Mouse (Mus musculus) limb, embryonic 13.5 days (tissue): ENCODE measurements around the gene Klra7. TPM values are rescaled to one million over a fixed set of nuclear protein-coding genes. Genes with fewer than 3 reads are reported as not detected.
"Not testable (repeated sequence)": the region's sequence is repeated elsewhere in the genome, so short reads cannot be mapped to it uniquely, and the experiment has no call there.

Experiments
- ATAC-seq: fragments of 200-750 bp; cut with Nextera tagmentation; 2 replicates; pipeline ENCODE4 v1.8.0; 2017; ENCODE audit warnings: low read depth, moderate number of reproducible peaks, moderate TSS enrichment; ENCODE audit not compliant: low FRiP score
- H3K27ac ChIP-seq: fragments of 300-500 bp; sonication (generic); 2 replicates; pipeline ENCODE4 v1.5.1; 2015; ENCODE audit warnings: inconsistent platforms, mild to moderate bottlenecking, moderate library complexity
- H3K27me3 ChIP-seq: fragments of 300-500 bp; sonication (generic); 2 replicates; pipeline ENCODE4 v1.6.1; 2015; ENCODE audit warnings: mild to moderate bottlenecking, inconsistent platforms
- H3K36me3 ChIP-seq: fragments of 300-500 bp; sonication (generic); 2 replicates; pipeline ENCODE4 v1.6.1; 2015; ENCODE audit warnings: inconsistent platforms, mild to moderate bottlenecking, moderate library complexity
- H3K4me1 ChIP-seq: fragments of 300-500 bp; sonication (generic); 2 replicates; pipeline ENCODE4 v1.6.1; 2015; ENCODE audit warnings: inconsistent platforms
- H3K4me2 ChIP-seq: fragments of 300-500 bp; sonication (generic); replicated peaks from 2 replicates; pipeline ENCODE4 v1.6.1; 2015; ENCODE audit warnings: inconsistent platforms, mild to moderate bottlenecking, moderate library complexity
- H3K4me3 ChIP-seq: fragments of 300-500 bp; sonication (generic); 2 replicates; pipeline ENCODE4 v1.5.1; 2015; ENCODE audit warnings: moderate library complexity, mild to moderate bottlenecking, inconsistent platforms
- H3K9ac ChIP-seq: fragments of 300-500 bp; sonication (generic); 2 replicates; pipeline ENCODE4 v1.6.1; 2015; ENCODE audit warnings: mild to moderate bottlenecking, inconsistent platforms
- H3K9me3 ChIP-seq: fragments of 300-500 bp; sonication (generic); 2 replicates; pipeline ENCODE4 v1.6.1; 2016; ENCODE audit warnings: inconsistent platforms
- WGBS: fragments of 180-500 bp; shearing (Covaris S2); methylation state at CpG from one replicate; pipeline ENCODE4 v1.1.7; 2015; 5-methylcytosine and 5-hydroxymethylcytosine counted together
- polyA plus RNA-seq: library from polyadenylated mRNA; unstranded; fragments of >200 nt; fragmentation: Nextera tagmentation; extraction: Ambion mirVana; gene quantifications from 2 replicates; pipeline ENCODE4 v1.2.1, GENCODE M21; 2015

Gene Klra7
- not detected in 2 replicates for polyA plus RNA-seq

DNA sequence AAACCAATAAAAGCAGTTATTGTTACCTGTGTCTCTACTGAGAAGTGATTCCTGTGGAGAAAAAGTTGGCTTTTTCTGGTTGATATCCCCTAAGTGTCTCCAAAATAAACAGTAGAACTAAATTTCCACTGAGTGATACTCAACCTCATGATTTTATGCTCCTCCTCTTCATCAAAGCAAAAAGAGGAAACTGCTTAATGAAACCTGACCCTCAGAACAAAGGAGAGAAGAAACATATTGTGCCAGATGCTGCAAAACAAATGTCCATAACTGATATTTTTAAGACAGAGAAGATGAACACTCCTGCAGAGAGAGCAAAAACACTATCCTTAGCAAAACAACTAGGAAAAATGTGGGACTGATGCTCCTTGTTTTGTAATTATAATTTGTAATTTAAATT is at the start of gene Klra7:
Gene Klra7, minus strand, starts transcription at position 101 of the 400 bp plus-strand sequence.
- no peak within 1 kb of the TSS for H3K4me2 ChIP-seq
- no peaks in the 10 kb centered on the region for H3K27me3 ChIP-seq
- peaks cover 3% of the 10 kb centered on the region for H3K9me3 ChIP-seq
- H3K27ac ChIP-seq, result no peak within 1 kb of the TSS
- H3K9ac ChIP-seq, result no peak within 1 kb of the TSS
- no peak for ATAC-seq
- H3K4me1 ChIP-seq, result no peaks in the 10 kb centered on the region
- no peaks in the 10 kb centered on the region for H3K36me3 ChIP-seq
- no peak within 1 kb of the TSS for H3K4me3 ChIP-seq

DNA sequence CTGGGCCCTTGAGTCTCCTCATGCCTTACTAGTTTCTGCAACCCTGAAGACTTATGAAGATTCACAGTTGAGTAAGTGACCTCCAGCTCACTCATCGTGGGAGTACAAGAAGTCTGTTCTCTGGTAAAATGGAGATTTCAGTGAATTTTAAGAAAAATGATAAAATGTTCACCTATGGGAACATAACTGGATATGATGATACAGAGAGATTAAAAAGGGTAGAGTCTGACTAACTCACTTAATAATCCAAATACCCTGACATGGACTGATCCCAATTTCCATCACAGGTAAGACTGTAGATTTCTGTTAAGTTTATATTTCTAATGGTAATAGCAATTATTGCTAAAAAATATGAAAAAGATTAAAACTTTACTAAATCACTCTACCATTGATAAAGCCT is 48.7 kb upstream of the Klra7 start, which contains the start of gene Klra10:
Gene Klra10, minus strand, starts transcription at position 101 of the 400 bp plus-strand sequence.
- 72% methylated on average over 1 of the region's 1 CpGs for WGBS
- H3K36me3 ChIP-seq, ATAC-seq, H3K9ac ChIP-seq, H3K4me3 ChIP-seq, H3K27ac ChIP-seq, H3K9me3 ChIP-seq, H3K4me1 ChIP-seq, H3K27me3 ChIP-seq, H3K4me2 ChIP-seq: not testable (repeated sequence)

DNA sequence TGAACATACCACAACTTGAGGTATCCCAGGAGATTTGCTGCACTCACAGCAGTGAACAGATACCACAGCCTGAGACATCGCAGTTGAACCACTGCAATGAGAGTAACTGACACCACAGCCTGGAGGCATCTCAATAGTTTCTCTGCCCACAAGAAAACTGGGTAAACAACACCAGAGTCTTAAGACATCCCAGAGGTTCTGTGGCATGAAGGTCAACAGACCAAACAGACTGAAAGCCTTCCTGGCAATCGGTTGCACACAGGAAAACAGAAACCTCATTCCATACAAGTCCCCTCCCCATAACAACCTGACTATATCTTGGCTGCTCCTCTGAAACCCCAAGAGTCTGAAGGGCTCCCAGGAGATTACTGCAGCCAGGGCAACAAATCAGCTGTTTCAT is 22.2 kb upstream of the Klra7 start:
- H3K9ac ChIP-seq, result no peak overlapping the region
- H3K4me1 ChIP-seq, result no peaks in the 10 kb centered on the region
- no peak overlapping the region for H3K4me2 ChIP-seq
- 91% methylated on average over 2 of the region's 2 CpGs for WGBS
- H3K27ac ChIP-seq, result no peak overlapping the region
- no peaks in the 10 kb centered on the region for H3K27me3 ChIP-seq
- no peaks in the 10 kb centered on the region for H3K36me3 ChIP-seq
- ATAC-seq, result no peak
- peaks cover 25% of the 10 kb centered on the region for H3K9me3 ChIP-seq
- H3K4me3 ChIP-seq, result no peak overlapping the region

DNA sequence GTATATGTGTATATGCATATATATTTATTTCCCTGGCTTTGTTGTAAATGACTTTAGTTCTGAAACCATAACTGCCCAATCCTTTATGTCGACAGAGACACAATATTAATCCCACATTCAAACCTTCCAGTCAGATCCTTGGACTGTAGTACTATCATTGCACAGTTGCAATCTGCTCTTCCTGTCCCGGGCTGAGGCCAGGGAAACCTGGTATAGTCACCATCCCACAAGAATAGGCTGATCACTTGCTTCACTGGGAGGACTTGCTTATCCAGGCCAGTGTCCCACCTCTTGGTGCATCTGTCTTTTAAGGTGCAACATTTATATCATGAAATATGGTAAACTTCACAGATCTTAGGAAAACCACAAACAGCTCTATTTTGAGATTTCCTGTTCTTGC is 4.4 kb upstream of the Klra7 start:
- WGBS, result 68% methylated on average over 2 of the region's 2 CpGs
- H3K4me2 ChIP-seq, result no peak overlapping the region
- H3K4me3 ChIP-seq, result no peak overlapping the region
- H3K36me3 ChIP-seq, result no peaks in the 10 kb centered on the region
- peaks cover 2% of the 10 kb centered on the region; the same call in 1 of the 2 replicates for H3K9me3 ChIP-seq
- H3K9ac ChIP-seq, result no peak overlapping the region
- H3K27ac ChIP-seq, result no peak overlapping the region
- H3K27me3 ChIP-seq, result no peaks in the 10 kb centered on the region
- no peak for ATAC-seq
- no peaks in the 10 kb centered on the region for H3K4me1 ChIP-seq

DNA sequence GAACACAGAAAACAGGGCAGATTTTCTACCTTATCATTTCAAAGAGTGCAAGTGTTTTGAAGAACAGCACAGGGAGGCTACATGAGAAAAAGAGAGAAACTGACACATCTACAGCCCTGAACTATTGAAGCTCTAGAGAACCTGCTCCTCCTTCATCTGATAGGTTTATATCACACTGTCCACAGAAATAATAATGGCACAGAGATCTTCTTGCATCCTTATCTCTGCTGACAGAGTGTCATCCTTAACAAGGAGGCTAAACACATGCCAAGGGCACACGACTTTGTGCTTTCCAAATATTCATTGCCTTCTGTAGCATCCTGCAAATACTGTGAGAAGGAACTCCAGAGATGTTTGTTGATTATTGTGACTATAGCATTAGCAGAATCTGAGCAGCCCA is 3.5 kb upstream of the Klra7 start:
- WGBS, result 30% methylated on average over 1 of the region's 1 CpGs
- ATAC-seq, result no peak
- Histone ChIP-seq H3K27ac (no peak overlapping the region), H3K36me3 (no peaks in the 10 kb centered on the region), H3K4me1 (no peaks in the 10 kb centered on the region), H3K4me2 (no peak overlapping the region), H3K4me3 (no peak overlapping the region), H3K9ac (no peak overlapping the region), H3K27me3 (no peaks in the 10 kb centered on the region), H3K9me3 (peaks cover 6% of the 10 kb centered on the region)

DNA sequence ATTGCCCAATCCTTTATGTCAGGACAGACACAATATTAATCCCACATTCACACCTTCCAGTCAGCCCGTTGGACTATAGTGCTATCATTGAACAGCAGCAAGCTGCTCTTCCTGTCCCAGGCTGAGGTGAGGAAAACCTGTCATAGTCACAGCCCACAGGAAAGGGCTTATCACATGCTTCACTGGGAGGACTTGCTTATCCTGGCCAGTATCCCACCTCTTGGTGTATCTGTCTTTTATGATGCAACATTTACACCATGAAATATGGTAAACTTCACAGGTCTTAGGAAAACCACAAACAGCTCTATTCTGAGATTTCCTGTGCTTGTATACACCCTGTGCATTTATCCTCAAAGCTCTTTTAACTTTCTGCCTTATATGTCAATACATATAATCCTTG is 35.7 kb downstream of the Klra7 start:
- H3K4me2 ChIP-seq, H3K4me3 ChIP-seq, H3K9me3 ChIP-seq, ATAC-seq, H3K9ac ChIP-seq, H3K27me3 ChIP-seq, H3K4me1 ChIP-seq, H3K27ac ChIP-seq, H3K36me3 ChIP-seq: not testable (repeated sequence)
- 71% methylated on average over 1 of the region's 1 CpGs for whole genome bisulfite sequencing

DNA sequence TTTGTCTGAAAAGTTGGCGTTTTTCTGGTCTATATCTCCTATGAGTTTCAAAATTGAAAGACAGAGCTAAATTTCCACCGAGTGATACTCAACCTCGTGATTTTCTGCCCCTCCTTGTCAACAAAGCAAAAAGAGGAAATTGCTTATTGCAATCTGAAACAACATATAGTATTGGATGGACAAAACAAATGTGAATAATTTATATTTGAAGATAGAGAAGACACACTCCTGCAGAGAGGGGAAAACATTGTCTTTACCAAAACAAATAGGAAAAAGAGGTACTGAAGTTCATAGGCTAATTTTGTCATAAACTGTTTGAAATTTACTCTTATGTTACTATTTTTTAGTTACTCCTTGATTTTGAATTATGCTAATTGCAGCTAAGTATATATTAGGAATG is 40.1 kb downstream of the Klra7 start, which contains the start of gene Klra9:
Gene Klra9, minus strand, starts transcription at position 101 of the 400 bp plus-strand sequence.
- not testable (repeated sequence) for H3K27me3 ChIP-seq, H3K4me2 ChIP-seq, H3K27ac ChIP-seq, H3K36me3 ChIP-seq, H3K4me3 ChIP-seq, H3K4me1 ChIP-seq, H3K9me3 ChIP-seq, ATAC-seq, H3K9ac ChIP-seq
- 63% methylated on average over 3 of the region's 3 CpGs for whole genome bisulfite sequencing

Other genes starting within 250 kb of the Klra7 start
- not detected in 2 replicates for gene Klra6, start 206.4 kb downstream of the Klra7 start, polyA plus RNA-seq
- not detected in 2 replicates for gene Klra4, start 166.1 kb downstream of the Klra7 start, polyA plus RNA-seq
- not detected in 2 replicates for gene Klra8, start 103.4 kb downstream of the Klra7 start, polyA plus RNA-seq
- not detected in 2 replicates for gene Klra9, start 40.2 kb downstream of the Klra7 start, polyA plus RNA-seq
- gene Klra10, start 48.6 kb upstream of the Klra7 start, polyA plus RNA-seq, result not detected in 2 replicates
- not detected in 2 replicates for gene Klra3, start 104.3 kb upstream of the Klra7 start, polyA plus RNA-seq
- not detected in 2 replicates for gene Klra1, start 153.6 kb upstream of the Klra7 start, polyA plus RNA-seq